ENCODE assay signal across 14 mouse cellular contexts in the genomic region with DNA sequence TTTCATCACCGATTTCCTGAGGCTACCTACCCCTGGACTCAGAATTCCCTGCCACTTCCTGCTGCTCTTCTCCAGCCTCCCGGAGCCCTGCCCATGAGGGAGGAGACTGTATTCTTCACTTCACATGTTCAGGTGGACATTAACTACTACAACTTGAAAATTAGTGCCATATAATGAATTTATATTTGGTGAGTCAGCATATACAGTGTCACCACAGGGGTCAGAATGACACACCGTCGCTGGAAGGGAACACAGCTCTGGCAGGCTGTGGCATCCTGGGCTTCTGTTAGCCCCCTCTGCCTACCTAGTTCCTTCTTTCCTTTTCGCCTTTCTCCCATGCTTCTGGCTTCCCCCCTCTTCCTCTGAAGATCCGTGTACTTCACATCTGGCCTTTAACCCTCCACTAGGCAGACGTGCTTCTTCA. TPM values are rescaled to one million over a fixed set of nuclear protein-coding genes. Genes with fewer than 3 reads are reported as not detected.
A peak's percentile ranks its signal among the peaks of the same experiment; 100 is the strongest.
DNase-seq lines count a peak whose midpoint lies in the region; ATAC-seq and TF ChIP-seq lines count a peak whose summit lies in the region.
"Had no signal": no experiment of that assay in that cellular context is flagged by ENCODE, and none has a peak within 500 bp of the region (broad histone marks: within the 10 kb centered on the region; RNA-seq: fewer than 3 reads in every experiment).

No protein-coding gene starts in this region.

- H3K27me3 ChIP-seq in heart, embryonic 15.5 days, result no peaks in the 10 kb centered on the region
- no peaks in the 10 kb centered on the region for H3K27me3 ChIP-seq in lung, postnatal 0 days (replicated peaks; ENCODE audit: insufficient read depth, low read length)
- no peaks in the 10 kb centered on the region for H3K27me3 ChIP-seq in intestine, embryonic 15.5 days (replicated peaks)
- no peaks in the 10 kb centered on the region for H3K27me3 ChIP-seq in forebrain, embryonic 11.5 days (ENCODE audit: control insufficient read depth, insufficient read depth, low read length)
- H3K27me3 ChIP-seq: embryonic facial prominence, embryonic 12.5 days; forebrain, embryonic 15.5 days; liver, embryonic 13.5 days; midbrain, embryonic 12.5 days; neural tube, embryonic 12.5 days had no signal

- no peak overlapping the region for H3K9ac ChIP-seq in heart, embryonic 15.5 days
- H3K9ac ChIP-seq in lung, postnatal 0 days (replicated peaks; ENCODE audit: low read depth), result no peak overlapping the region
- no peak overlapping the region for H3K9ac ChIP-seq in intestine, embryonic 15.5 days
- H3K9ac ChIP-seq in forebrain, embryonic 11.5 days (ENCODE audit: low read length), result no peak overlapping the region
- H3K9ac ChIP-seq: embryonic facial prominence, embryonic 12.5 days; forebrain, embryonic 15.5 days; liver, embryonic 13.5 days; midbrain, embryonic 12.5 days; neural tube, embryonic 12.5 days had no signal

- TF ChIP-seq CTCF in lung, postnatal 0 days (IDR thresholded peaks at IDR 0.05), result no peak

- H3K36me3 ChIP-seq in heart, embryonic 15.5 days, result no peaks in the 10 kb centered on the region
- no peaks in the 10 kb centered on the region for H3K36me3 ChIP-seq in lung, postnatal 0 days (ENCODE audit: insufficient read depth, low read length)
- H3K36me3 ChIP-seq in intestine, embryonic 15.5 days, result no peaks in the 10 kb centered on the region
- H3K36me3 ChIP-seq in forebrain, embryonic 11.5 days (ENCODE audit: control insufficient read depth, insufficient read depth, low read length), result no peaks in the 10 kb centered on the region
- H3K36me3 ChIP-seq: embryonic facial prominence, embryonic 12.5 days; forebrain, embryonic 15.5 days; liver, embryonic 13.5 days; midbrain, embryonic 12.5 days; neural tube, embryonic 12.5 days had no signal

- peak overlapping the region; percentile 87 for H3K27ac ChIP-seq in heart, embryonic 15.5 days
- H3K27ac ChIP-seq in lung, postnatal 0 days (ENCODE audit: low read length), result peak overlapping the region; percentile 82; the same call in 1 of the 2 replicates
- H3K27ac ChIP-seq in intestine, embryonic 15.5 days, result 0 out of 2 replicates have a peak overlapping the region, but pooled peaks have one; percentile 75
- no peak overlapping the region for H3K27ac ChIP-seq in forebrain, embryonic 11.5 days (ENCODE audit: low read depth, low read length)
- H3K27ac ChIP-seq: embryonic facial prominence, embryonic 12.5 days; forebrain, embryonic 15.5 days; liver, embryonic 13.5 days; midbrain, embryonic 12.5 days; neural tube, embryonic 12.5 days had no signal

- no peak for ATAC-seq in heart, embryonic 15.5 days (replicated peaks; ENCODE audit: insufficient number of reproducible peaks, insufficient read depth, low FRiP score, low read depth)
- ATAC-seq in lung, postnatal 0 days, result peak; percentile 12; the same call in 1 of the 2 replicates
- peak; percentile 67 for ATAC-seq in intestine, embryonic 15.5 days
- ATAC-seq in forebrain, embryonic 11.5 days (replicated peaks; ENCODE audit: low FRiP score), result no peak

- DNase-seq in heart, adult 9 months (ENCODE audit: low spot score in 2 of 2), result no peak
- no peak for DNase-seq in lung, postnatal 0 days (ENCODE audit: low spot score)
- no peak for DNase-seq in lung, postnatal 25 days (ENCODE audit: low spot score)
- no peak for DNase-seq in left cerebral cortex, adult 8-10 months (ENCODE audit: low spot score in 2 of 2)
- no peak for DNase-seq in ovary, postnatal 10 days (ENCODE audit: low spot score)
- DNase-seq in forebrain, embryonic 11.5 days (ENCODE audit: low spot score), result no peak
- DNase-seq: layer of hippocampus, postnatal 36 days; liver, embryonic 13.5 days had no signal

- peak overlapping the region; percentile 47 for H3K4me2 ChIP-seq in heart, embryonic 15.5 days
- H3K4me2 ChIP-seq in lung, postnatal 0 days (replicated peaks; ENCODE audit: low read depth, low read length), result peak overlapping the region; percentile 33
- peak overlapping the region; percentile 28 for H3K4me2 ChIP-seq in intestine, embryonic 15.5 days (replicated peaks)
- H3K4me2 ChIP-seq in forebrain, embryonic 11.5 days (ENCODE audit: low read depth, low read length, severe bottlenecking), result no peak overlapping the region
- H3K4me2 ChIP-seq: embryonic facial prominence, embryonic 12.5 days; forebrain, embryonic 15.5 days; liver, embryonic 13.5 days; midbrain, embryonic 12.5 days; neural tube, embryonic 12.5 days had no signal

- WGBS in heart, embryonic 15.5 days, result 62% methylated on average over 7 of the region's 7 CpGs
- WGBS in lung, postnatal 0 days, result 58% methylated on average over 7 of the region's 7 CpGs
- WGBS in intestine, embryonic 15.5 days, result 49% methylated on average over 7 of the region's 7 CpGs
- 82% methylated on average over 7 of the region's 7 CpGs for WGBS in forebrain, embryonic 11.5 days

- no peak overlapping the region for H3K4me3 ChIP-seq in heart, embryonic 15.5 days
- no peak overlapping the region for H3K4me3 ChIP-seq in lung, postnatal 0 days (ENCODE audit: low read depth, low read length)
- no peak overlapping the region for H3K4me3 ChIP-seq in intestine, embryonic 15.5 days (replicated peaks)
- no peak overlapping the region for H3K4me3 ChIP-seq in forebrain, embryonic 11.5 days (ENCODE audit: low read depth, low read length)
- H3K4me3 ChIP-seq: embryonic facial prominence, embryonic 12.5 days; forebrain, embryonic 15.5 days; liver, embryonic 13.5 days; midbrain, embryonic 12.5 days; neural tube, embryonic 12.5 days had no signal

- TF ChIP-seq EP300 in lung, postnatal 0 days (IDR thresholded peaks at IDR 0.05), result no peak

- H3K4me1 ChIP-seq in heart, embryonic 15.5 days (replicated peaks), result peaks cover 44% of the 10 kb centered on the region
- H3K4me1 ChIP-seq in lung, postnatal 0 days (ENCODE audit: insufficient read depth, low read depth, low read length), result peaks cover 15% of the 10 kb centered on the region; the same call in 1 of the 2 replicates
- 0 out of 2 replicates have a peak, but pooled peaks cover 2% of the 10 kb centered on the region for H3K4me1 ChIP-seq in intestine, embryonic 15.5 days (replicated peaks)
- H3K4me1 ChIP-seq in forebrain, embryonic 11.5 days (replicated peaks; ENCODE audit: control insufficient read depth, insufficient read depth, low read length), result no peaks in the 10 kb centered on the region; the same call in 1 of the 2 replicates
- H3K4me1 ChIP-seq: neural tube, embryonic 12.5 days had no signal

- no peaks in the 10 kb centered on the region for H3K9me3 ChIP-seq in heart, embryonic 15.5 days (replicated peaks)
- no peaks in the 10 kb centered on the region for H3K9me3 ChIP-seq in lung, postnatal 0 days (ENCODE audit: low read length)
- H3K9me3 ChIP-seq in intestine, embryonic 15.5 days, result no peaks in the 10 kb centered on the region
- no peaks in the 10 kb centered on the region for H3K9me3 ChIP-seq in forebrain, embryonic 11.5 days (ENCODE audit: control insufficient read depth, low read length)
- H3K9me3 ChIP-seq: embryonic facial prominence, embryonic 12.5 days; forebrain, embryonic 15.5 days; liver, embryonic 13.5 days; midbrain, embryonic 12.5 days; neural tube, embryonic 12.5 days had no signal

RNA-seq across cellular contexts. Expression of gene Zfp622, which starts 50.5 kb away (rescaled TPM):
- 16.4 and 20.2 TPM in 2 replicates for polyA plus RNA-seq in heart, embryonic 15.5 days (2015; fragmentation: Nextera tagmentation; extraction: Ambion mirVana)
- polyA plus RNA-seq in lung, postnatal 0 days (2015; fragmentation: Nextera tagmentation; extraction: Ambion mirVana), result 18.4 and 18.7 TPM in 2 replicates
- 31.8 and 34.9 TPM in 2 replicates for polyA plus RNA-seq in intestine, embryonic 15.5 days (2015; fragmentation: Nextera tagmentation; extraction: Ambion mirVana)
- total RNA-seq in left cerebral cortex, adult 8-10 months (2022), result 10 to 100 TPM; 44.8 to 58.8 (median 49.7) TPM
- 29.5 and 32.7 TPM in 2 replicates for polyA plus RNA-seq in forebrain, embryonic 11.5 days (2014; fragmentation: Nextera tagmentation; extraction: Ambion mirVana)

Comparison
In these comparisons a context has a peak if more than half of its experiments do, and no peak if none do; other contexts are left out.
1. ATAC-seq: peak in lung, postnatal 0 days (single experiment) and intestine, embryonic 15.5 days (single experiment); none in heart, embryonic 15.5 days (single experiment) and forebrain, embryonic 11.5 days (single experiment).